Mouse (Mus musculus) brain, embryonic 18.5 days (tissue): ENCODE measurements around the gene Cyp4f37.

Experiments used
- DNase-seq: peaks from one replicate; pipeline ENCODE4 v3.0.0-alpha.2; 2012; ENCODE audit warnings: low read depth, low spot score

Gene Cyp4f37

DNA sequence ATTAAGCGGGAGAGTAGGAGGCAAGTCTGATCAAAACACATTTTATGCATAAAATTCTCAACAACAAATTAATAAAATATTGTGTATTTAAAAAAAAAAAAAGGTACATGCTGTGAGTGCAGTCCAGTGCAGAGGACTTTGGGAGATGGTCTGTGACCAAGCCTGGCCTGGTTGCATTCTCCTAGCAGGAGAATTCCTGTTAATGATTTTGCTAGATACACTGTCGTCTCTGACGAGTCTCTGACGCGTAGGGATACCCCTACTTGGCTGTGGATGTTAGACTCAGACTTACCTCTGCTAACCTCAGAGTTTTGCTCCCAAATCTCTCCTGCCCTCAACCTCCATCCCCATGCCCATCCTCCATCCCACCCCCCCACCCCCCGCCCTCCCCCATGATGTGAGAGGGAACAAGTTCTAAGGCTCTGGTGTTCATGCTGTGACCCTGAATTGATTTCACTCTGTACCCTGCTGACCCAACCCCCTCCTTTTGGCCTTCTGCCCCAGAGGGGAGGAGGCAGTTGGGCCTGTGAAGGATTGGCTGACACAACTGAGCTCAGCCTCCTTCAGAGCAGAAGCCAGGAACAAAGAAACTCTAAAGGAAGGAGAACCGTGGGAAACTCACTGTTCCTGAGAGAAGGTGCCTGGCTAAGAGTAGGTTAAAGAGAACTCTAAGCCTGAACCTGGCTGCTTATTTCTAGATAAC, 64.1 kb downstream of the Cyp4f37 start, which contains the start of gene Cyp4f15:
Gene Cyp4f15 (plus strand): TSS at position 580 of the 703 bp plus-strand sequence.
- DNase-seq, result no peak
